Mouse (Mus musculus): ENCODE measurements around the gene Dll1. TPM values are rescaled to one million over a fixed set of nuclear protein-coding genes. Genes with fewer than 3 reads are reported as not detected.
A peak's percentile ranks its signal among the peaks of the same experiment; 100 is the strongest.

Dll1 gene
- total RNA-seq, 1 experiment, result 13.8 TPM

GRCm38 (mm10) chr17:15378413-15379109 lies 1.9 kb upstream of the Dll1 start:
- no peak for DNase-seq (ENCODE audit: low read depth, low spot score)
- no peaks in the 10 kb centered on the region for H3K36me3 ChIP-seq (ENCODE audit: control insufficient read depth, insufficient read depth, low read length, poor library complexity, severe bottlenecking)
- no peak for TF ChIP-seq ZC3H11A (IDR thresholded peaks at IDR 0.05; ENCODE audit: borderline replicate concordance, low read depth, low read length)
- in situ Hi-C loops (cut with MboI; ENCODE audit: low sequenced_read_pairs in 2 of 2, unreplicated experiment in 2 of 2), result no loop called here
- no peak overlapping the region for H3K4me3 ChIP-seq (ENCODE audit: insufficient read depth in 1 of 2, low read depth in 1 of 2, low read length in 2 of 2, poor library complexity in 1 of 2, severe bottlenecking in 1 of 2)
- H3K27ac ChIP-seq (ENCODE audit: insufficient read depth, low read depth, low read length, poor library complexity, severe bottlenecking), result no peak overlapping the region
- no peak overlapping the region for H3K9ac ChIP-seq (ENCODE audit: insufficient read depth, low read depth, low read length, poor library complexity, severe bottlenecking)
- no peaks in the 10 kb centered on the region for H3K9me3 ChIP-seq (ENCODE audit: control insufficient read depth, insufficient read depth, low read depth, low read length)
- peaks cover 17 to 19% of the 10 kb centered on the region in 2 experiments for H3K4me1 ChIP-seq (ENCODE audit: control insufficient read depth in 2 of 2, insufficient read depth in 2 of 2, low read length in 2 of 2, poor library complexity in 1 of 2)

GRCm38 (mm10) chr17:15377901-15378300 lies 1.2 kb upstream of the Dll1 start:
- H3K4me3 ChIP-seq (ENCODE audit: insufficient read depth in 1 of 2, low read depth in 1 of 2, low read length in 2 of 2, poor library complexity in 1 of 2, severe bottlenecking in 1 of 2), result no peak overlapping the region
- no peak overlapping the region for H3K9ac ChIP-seq (ENCODE audit: insufficient read depth, low read depth, low read length, poor library complexity, severe bottlenecking)
- in situ Hi-C loops (cut with MboI; ENCODE audit: low sequenced_read_pairs in 2 of 2, unreplicated experiment in 2 of 2), result no loop called here
- DNase-seq (ENCODE audit: low read depth, low spot score), result no peak
- H3K27ac ChIP-seq (ENCODE audit: insufficient read depth, low read depth, low read length, poor library complexity, severe bottlenecking), result no peak overlapping the region
- TF ChIP-seq HCFC1 (IDR thresholded peaks at IDR 0.05; ENCODE audit: borderline replicate concordance, insufficient read depth, low read length) (no peak), CHD2 (IDR thresholded peaks at IDR 0.05; ENCODE audit: low read depth, low read length) (no peak), MAFK (IDR thresholded peaks at IDR 0.05; ENCODE audit: insufficient read depth, low read depth, low read length) (no peak), ZC3H11A (IDR thresholded peaks at IDR 0.05; ENCODE audit: borderline replicate concordance, low read depth, low read length) (no peak), ZNF384 (IDR thresholded peaks at IDR 0.05; ENCODE audit: low read depth, low read length) (no peak)
- H3K36me3 ChIP-seq (ENCODE audit: control insufficient read depth, insufficient read depth, low read length, poor library complexity, severe bottlenecking), result no peaks in the 10 kb centered on the region
- H3K4me1 ChIP-seq (ENCODE audit: control insufficient read depth in 2 of 2, insufficient read depth in 2 of 2, low read length in 2 of 2, poor library complexity in 1 of 2), result peaks cover 17 to 19% of the 10 kb centered on the region in 2 experiments
- no peaks in the 10 kb centered on the region for H3K9me3 ChIP-seq (ENCODE audit: control insufficient read depth, insufficient read depth, low read depth, low read length)

GRCm38 (mm10) chr17:15375701-15376493 lies 775 bp downstream of the Dll1 start:
- TF ChIP-seq HCFC1 (IDR thresholded peaks at IDR 0.05; ENCODE audit: borderline replicate concordance, insufficient read depth, low read length), result no peak; the same call in 1 of the 2 replicates
- no peak for TF ChIP-seq ZNF384 (IDR thresholded peaks at IDR 0.05; ENCODE audit: low read depth, low read length)
- TF ChIP-seq MAFK (IDR thresholded peaks at IDR 0.05; ENCODE audit: insufficient read depth, low read depth, low read length), result no peak
- no peak for TF ChIP-seq ZC3H11A (IDR thresholded peaks at IDR 0.05; ENCODE audit: borderline replicate concordance, low read depth, low read length)
- TF ChIP-seq CHD2 (IDR thresholded peaks at IDR 0.05; ENCODE audit: low read depth, low read length), result no peak
- no peaks in the 10 kb centered on the region for H3K9me3 ChIP-seq (ENCODE audit: control insufficient read depth, insufficient read depth, low read depth, low read length)
- peak overlapping the region; percentile 71 for H3K9ac ChIP-seq (ENCODE audit: insufficient read depth, low read depth, low read length, poor library complexity, severe bottlenecking)
- no peaks in the 10 kb centered on the region for H3K36me3 ChIP-seq (ENCODE audit: control insufficient read depth, insufficient read depth, low read length, poor library complexity, severe bottlenecking)
- in situ Hi-C loops (cut with MboI; ENCODE audit: low sequenced_read_pairs in 2 of 2, unreplicated experiment in 2 of 2), result no loop called here
- H3K4me1 ChIP-seq (ENCODE audit: control insufficient read depth in 2 of 2, insufficient read depth in 2 of 2, low read length in 2 of 2, poor library complexity in 1 of 2), result peaks cover 6 to 13% of the 10 kb centered on the region in 2 experiments; a peak in 3 of 4 replicates
- no peak overlapping the region for H3K27ac ChIP-seq (ENCODE audit: insufficient read depth, low read depth, low read length, poor library complexity, severe bottlenecking)
- peak overlapping the region; percentile 83 for H3K4me3 ChIP-seq (ENCODE audit: insufficient read depth in 1 of 2, low read depth in 1 of 2, low read length in 2 of 2, poor library complexity in 1 of 2, severe bottlenecking in 1 of 2)
- no peak for DNase-seq (ENCODE audit: low read depth, low spot score)

DNA sequence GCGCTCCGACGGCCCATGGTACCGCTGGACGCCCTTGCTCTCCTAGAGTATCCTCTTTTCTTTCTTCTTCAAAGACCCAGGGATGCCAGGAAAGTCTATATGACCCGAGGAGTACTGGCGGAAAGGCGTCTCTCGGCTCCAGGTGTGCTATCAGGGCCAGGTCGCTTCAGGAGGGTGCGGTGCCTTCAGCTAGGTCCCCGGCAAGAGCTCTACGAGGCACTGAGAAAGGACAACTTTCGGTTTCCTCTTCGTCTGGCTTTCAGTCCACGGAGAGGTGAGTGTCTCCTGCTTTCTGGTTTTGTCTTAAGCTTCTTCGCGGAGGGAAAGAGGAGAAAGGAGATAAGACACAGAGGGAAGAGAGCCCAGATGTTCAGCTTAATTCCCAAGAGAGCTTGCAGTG lies 1.4 kb downstream of the Dll1 start:
- H3K9me3 ChIP-seq (ENCODE audit: control insufficient read depth, insufficient read depth, low read depth, low read length), result no peaks in the 10 kb centered on the region
- TF ChIP-seq ZNF384 (IDR thresholded peaks at IDR 0.05; ENCODE audit: low read depth, low read length) (no peak), MAFK (IDR thresholded peaks at IDR 0.05; ENCODE audit: insufficient read depth, low read depth, low read length) (no peak), HCFC1 (IDR thresholded peaks at IDR 0.05; ENCODE audit: borderline replicate concordance, insufficient read depth, low read length) (no peak), ZC3H11A (IDR thresholded peaks at IDR 0.05; ENCODE audit: borderline replicate concordance, low read depth, low read length) (no peak), CHD2 (IDR thresholded peaks at IDR 0.05; ENCODE audit: low read depth, low read length) (no peak)
- H3K27ac ChIP-seq (ENCODE audit: insufficient read depth, low read depth, low read length, poor library complexity, severe bottlenecking), result no peak overlapping the region
- no peak for DNase-seq (ENCODE audit: low read depth, low spot score)
- H3K9ac ChIP-seq (ENCODE audit: insufficient read depth, low read depth, low read length, poor library complexity, severe bottlenecking), result peak overlapping the region; percentile 64
- in situ Hi-C loops (cut with MboI; ENCODE audit: low sequenced_read_pairs in 2 of 2, unreplicated experiment in 2 of 2), result no loop called here
- H3K36me3 ChIP-seq (ENCODE audit: control insufficient read depth, insufficient read depth, low read length, poor library complexity, severe bottlenecking), result peaks cover 3% of the 10 kb centered on the region; the same call in 1 of the 2 replicates
- peak overlapping the region; percentile 69 to 83 for H3K4me3 ChIP-seq (ENCODE audit: insufficient read depth in 1 of 2, low read depth in 1 of 2, low read length in 2 of 2, poor library complexity in 1 of 2, severe bottlenecking in 1 of 2)
- peaks cover 6 to 9% of the 10 kb centered on the region in 2 experiments; a peak in 3 of 4 replicates for H3K4me1 ChIP-seq (ENCODE audit: control insufficient read depth in 2 of 2, insufficient read depth in 2 of 2, low read length in 2 of 2, poor library complexity in 1 of 2)

Data from ES-E14 (cell line).